Mouse (Mus musculus) cerebellum, adult 11-12 months (tissue): ENCODE measurements around the gene Drd3.

Experiments
- DNase-seq: peaks from one replicate; pipeline ENCODE4 v3.0.0; 2022

The Drd3 gene

DNA sequence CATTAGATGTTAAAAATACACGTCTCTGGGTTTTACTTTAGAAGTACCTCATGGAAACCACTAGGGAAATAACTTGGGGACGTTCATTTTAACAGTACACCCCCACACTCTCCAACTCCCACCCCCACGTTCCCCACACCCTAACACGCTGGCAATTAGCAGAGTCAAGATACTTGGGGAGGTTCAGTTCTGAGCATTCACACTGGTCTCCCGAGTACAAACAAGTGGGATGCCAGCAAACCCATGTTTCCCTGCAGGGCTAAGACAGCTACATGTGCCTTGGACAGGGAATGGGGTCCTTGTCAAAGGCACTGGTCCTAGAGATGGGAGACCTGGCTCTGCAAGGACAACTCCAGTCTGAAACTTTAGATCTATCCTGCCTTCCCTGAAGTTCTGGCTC, 48.6 kb downstream of the Drd3 start:
- DNase-seq: no peak

DNA sequence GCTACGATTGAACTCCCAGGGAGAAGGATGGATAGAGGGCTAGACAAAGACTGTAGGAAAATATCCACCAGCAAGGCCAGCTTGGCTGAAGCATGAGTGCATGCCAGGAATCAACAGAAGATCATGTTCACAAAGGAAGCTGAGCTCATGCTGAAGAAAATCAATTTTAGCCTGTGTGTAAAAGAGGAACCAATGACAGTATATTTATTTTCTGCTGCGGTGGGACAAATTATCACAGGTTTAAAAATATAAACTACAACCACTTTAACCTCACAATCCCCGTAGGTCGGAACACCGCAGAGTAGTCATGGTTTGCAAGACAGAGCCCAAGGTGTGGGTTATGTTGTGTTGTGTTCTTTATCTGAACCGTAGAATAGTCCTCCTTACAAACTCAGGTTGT, 50.5 kb downstream of the Drd3 start:
- no peak for DNase-seq

DNA sequence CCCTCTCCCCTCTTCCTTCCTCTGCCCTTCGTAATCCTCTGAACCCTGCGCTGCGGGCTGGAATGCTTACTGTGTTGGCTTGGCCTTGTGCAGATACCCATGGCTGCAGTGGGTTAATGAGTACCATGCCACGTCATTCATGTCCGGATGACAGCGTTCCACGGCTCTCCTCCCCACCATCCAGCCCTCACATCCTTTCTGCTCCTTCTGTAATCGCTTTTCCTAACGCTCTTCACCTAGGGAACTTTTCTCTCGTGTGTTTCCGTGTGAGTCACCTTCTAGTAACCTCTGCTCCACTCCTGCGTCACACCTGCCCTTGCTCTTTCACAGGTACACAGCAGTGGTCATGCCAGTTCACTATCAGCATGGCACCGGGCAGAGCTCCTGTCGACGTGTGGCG, 53.2 kb downstream of the Drd3 start:
- DNase-seq: no peak

DNA sequence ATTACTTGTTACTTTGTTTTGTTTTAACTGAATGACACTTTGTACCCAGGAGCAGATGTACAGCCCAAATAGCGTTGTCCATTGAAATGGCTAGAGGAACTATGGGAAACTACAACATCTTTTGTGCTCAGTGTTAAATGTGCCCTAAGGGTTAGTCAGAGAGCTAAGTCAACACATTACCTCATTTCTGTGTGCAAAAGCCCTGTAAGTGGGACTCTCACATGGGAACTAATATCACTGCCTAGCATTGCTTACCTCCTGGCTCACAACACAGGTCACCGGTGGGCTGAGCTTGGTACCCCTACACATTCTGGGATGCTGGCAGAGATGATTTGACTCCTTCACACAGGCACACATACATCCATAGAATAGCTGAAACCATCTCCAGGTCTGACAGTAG, 55.6 kb downstream of the Drd3 start:
- no peak for DNase-seq

DNA sequence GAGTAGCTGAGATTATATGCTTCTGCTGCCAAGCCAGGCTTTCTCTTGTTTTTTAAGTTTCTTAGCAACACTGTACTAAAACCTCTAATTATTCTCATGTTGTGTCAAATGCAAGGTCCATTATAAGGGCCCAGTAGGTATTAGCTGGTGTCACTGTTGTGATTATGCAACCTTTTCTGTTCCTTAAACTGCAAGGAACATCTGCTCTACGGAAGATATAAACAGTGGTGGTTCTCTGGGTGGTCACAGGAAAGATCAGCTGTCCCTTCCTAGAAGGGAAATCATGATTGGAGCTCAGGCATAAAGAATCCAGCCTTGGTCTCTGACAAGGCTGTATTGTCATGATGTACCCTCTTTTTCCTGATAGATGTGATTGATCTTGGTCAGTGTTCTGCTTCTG, 57.6 kb downstream of the Drd3 start:
- DNase-seq: no peak

DNA sequence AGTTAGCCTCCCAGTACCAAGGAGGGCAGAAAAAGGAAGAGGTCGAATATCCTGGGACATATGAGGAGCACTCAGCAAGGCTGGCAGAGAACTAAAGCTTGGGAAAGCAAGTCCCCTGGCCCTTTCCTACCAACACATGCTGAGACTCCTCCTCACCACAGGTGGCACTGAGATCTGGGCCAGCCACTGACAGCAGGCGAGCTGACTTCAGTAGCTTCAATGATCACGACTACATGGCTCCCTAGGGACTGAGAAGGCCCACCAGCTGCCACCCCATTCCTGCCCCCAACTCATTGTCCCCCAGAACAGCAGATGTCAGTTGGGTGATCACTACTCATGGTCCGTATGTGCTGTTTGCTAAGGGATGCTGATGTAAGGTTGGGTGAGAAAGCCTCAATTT, 60.8 kb downstream of the Drd3 start:
- peak; percentile 54 for DNase-seq

DNA sequence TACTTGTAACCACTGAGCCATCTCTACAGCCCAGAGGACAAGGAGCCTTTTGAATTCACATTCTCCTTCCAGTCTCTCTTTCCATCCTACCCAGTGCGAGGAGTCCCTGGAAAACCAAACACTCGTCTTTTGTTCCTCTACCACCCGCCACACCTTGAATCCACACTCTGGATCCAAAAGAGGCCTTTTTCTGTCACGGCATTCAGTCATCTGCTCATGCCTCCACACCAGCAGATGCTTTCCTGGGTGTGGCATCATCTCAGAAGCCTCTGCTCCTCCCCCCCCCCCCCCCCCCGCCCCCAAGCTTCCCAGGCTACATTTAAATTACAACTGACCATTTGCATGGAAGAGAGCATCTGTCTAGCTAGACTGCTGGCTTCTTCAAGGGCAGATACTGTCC, 62.5 kb downstream of the Drd3 start:
- no peak for DNase-seq

DNA sequence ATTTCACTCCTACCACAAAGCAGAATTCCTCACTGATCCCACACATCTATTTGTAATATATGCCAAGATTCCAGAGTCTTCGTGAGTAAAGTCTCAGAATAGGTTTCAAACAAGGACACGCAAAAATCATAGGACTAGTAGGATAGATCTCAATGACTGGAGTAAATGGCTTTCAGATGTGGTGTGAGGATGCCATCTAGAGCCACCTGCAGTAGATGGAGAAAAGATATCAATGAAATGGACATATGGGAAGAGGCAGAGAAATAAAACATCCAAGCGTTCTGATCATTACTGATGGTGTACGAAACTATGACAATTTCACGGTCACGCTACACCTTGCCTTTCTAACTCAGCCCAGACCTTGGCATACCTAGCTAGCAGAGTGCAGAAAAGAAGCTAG, 64.6 kb downstream of the Drd3 start:
- no peak for DNase-seq

DNA sequence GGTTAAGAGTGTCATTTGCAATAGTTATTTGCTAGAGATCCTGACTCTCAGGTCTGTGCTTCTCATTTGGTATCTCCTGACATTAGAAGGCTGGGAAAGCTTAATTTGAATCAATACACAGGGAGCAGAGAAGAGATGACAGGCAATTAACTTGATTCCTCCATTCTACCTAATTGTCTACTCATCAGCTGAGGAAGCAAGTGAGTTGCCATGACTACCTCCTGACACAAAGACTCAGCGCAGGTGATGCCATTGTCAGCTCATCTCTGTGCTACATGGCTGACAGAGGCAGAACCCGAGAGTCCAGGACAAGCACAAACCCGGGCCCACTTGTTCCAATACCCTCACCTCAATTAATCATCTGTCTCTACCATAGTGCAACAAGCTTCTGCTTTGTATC, 73.7 kb downstream of the Drd3 start:
- no peak for DNase-seq

DNA sequence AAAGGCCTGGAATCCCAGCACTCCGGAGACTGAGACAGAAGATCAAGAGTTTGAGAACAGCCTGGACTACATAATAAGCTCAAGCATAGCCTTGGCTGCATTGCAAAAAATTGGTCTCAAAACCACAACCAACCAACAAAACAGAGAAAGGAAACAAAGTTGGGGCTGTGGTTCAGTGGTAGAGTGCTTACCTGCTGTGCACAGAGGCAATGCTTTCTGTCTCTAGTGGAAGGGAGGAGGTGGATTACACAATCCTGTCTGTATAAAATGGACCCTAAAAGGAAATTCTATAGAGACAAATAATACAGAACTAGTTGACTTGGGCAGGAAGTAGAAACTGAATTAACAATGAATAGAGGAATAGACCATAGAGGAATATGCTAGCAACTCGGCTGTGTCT, 78.1 kb downstream of the Drd3 start:
- DNase-seq: no peak

DNA sequence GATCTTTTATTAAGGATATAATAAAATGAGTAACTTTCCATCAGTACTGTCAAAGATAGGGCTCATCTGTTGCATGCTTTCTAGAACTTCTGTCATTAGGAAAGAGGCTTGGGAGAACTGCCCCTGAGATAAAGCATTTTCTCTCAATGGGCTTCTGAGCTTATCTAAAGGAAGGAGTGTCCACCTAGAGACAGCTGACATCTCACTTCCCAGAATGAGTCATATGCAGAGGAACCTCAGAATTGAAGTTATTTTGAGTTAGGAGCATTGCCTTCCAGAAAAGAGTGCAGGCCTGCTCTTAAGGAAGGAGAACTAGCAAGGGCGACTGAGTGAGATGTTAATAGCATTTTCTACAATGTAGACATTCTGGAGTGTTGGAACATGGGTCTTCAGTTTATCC, 87.4 kb downstream of the Drd3 start:
- no peak for DNase-seq

DNA sequence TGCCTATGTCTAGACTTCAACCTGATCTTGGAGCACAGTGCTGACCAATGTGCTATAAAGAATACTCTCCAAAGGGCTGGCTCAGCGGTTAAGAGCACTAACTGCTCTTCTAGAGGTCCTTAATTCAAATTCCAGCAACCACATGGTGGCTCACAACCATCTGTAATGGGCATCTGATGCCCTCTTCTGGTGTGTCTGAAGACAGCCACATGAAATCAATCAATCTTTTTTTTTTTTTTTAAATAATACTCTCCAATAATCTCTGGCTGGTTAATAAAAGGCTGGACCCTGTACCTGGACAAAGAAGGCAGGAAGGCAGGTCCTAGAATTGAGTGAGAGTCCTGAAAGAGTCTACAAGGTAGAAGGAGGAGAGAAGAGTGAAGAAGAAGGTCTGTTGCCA, 96.0 kb downstream of the Drd3 start:
- DNase-seq: no peak

DNA sequence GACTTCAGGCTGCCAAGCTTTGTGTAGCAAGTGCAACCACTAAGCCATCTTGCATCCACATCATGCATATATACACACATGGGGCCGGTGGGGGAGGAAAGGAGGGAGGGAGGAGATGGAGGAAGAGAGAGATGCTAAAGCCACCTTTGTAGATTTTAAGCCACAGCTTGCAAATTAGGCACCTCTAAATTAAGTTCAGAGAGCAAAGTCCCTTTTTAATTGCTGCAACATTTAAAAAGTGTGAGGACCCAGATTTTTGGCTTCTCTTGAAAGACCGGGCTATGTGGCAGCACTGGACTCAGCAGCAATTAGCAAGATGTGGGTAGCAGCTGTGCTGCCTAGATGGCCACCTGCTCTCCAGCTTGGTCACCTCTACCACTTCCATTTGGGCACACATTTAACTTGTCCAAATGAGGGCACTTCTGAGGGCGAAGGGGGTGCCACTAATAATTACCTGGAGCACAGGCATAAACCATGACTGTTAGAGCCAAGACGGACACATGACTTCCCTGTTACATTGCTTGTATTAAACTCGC, 105.2 kb downstream of the Drd3 start:
- DNase-seq: no peak

DNA sequence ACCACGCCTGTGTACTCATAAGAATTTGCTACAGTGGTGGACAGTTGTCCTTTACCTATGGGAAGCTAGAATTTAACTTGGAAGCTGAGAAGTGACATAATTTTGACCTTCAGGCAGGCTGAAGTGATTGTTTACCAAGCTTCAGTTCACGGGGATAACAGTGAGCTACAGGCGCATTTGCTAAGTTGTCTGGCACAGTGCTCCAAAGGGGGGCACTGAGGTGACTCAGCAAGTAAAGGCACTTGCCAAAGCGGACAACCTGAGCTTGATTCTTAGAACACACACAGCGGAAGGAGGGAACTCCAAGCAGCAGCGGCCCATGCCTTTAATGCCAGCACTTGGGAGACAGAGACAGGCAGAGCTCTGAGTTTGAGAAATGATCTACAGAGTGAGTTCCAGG, 106.8 kb downstream of the Drd3 start:
- no peak for DNase-seq

DNA sequence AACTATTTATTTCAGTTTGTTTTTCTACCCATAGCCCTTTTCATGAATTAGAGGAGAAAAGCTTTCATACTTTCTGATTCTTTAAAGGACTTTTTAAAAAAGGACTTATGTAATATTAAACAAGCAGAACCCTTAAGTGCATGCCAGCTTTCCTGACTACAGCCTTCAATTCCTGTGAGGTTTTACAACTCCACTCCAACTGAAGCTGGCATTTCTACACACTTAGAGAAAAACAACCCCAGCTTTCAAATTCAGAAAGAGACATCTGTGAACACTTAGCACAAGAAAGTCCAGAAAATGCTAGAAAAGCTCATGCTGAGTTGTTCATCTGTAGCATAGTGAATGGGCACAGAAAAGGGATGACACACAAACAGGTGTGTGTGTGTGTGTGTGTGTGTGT, 116.0 kb downstream of the Drd3 start:
- no peak for DNase-seq

DNA sequence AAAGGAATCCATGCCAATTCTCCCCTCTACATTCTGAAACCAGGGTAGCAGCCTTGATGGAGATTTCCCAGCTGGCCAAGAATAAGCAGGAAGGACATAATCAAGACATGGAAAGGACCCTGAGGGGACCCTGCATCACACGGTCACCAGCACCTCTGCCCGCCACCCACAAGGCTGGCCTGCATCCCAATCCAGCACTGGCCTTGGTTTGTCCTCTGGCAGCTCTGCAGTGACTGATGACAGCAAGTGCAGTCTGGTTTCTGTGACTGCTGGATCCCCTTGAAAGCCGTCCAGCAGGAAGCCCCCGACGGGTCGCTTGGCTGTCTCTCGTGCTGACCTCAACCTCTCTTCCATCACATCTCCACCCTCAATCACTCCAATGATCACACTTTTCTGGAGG, 117.6 kb downstream of the Drd3 start:
- DNase-seq: no peak
